Mouse (Mus musculus) ES-E14 (cell line): ENCODE measurements at regions not wholly inside any gene's neighbourhood (a gene's known extent, or its start where the extent isn't known, plus 50 kb on each side); places are given as distances from the start of the nearest gene placed in this dataset.

Experiments
- HCFC1 ChIP-seq: IDR thresholded peaks from 2 replicates; pipeline ENCODE4 v1.6.1; 2012; ENCODE audit warnings: low read length, inconsistent platforms, borderline replicate concordance; ENCODE audit not compliant: insufficient read depth
- ZC3H11A ChIP-seq: IDR thresholded peaks from 2 replicates; pipeline ENCODE4 v1.6.1; 2012; ENCODE audit warnings: low read depth, mild to moderate bottlenecking, inconsistent platforms, low read length, borderline replicate concordance

GRCm38 (mm10) chr1:65545336-65546060 is 263.6 kb downstream of the Pth2r start:
- TF ChIP-seq HCFC1: no peak
- TF ChIP-seq ZC3H11A: no peak
